In the genomic region with DNA sequence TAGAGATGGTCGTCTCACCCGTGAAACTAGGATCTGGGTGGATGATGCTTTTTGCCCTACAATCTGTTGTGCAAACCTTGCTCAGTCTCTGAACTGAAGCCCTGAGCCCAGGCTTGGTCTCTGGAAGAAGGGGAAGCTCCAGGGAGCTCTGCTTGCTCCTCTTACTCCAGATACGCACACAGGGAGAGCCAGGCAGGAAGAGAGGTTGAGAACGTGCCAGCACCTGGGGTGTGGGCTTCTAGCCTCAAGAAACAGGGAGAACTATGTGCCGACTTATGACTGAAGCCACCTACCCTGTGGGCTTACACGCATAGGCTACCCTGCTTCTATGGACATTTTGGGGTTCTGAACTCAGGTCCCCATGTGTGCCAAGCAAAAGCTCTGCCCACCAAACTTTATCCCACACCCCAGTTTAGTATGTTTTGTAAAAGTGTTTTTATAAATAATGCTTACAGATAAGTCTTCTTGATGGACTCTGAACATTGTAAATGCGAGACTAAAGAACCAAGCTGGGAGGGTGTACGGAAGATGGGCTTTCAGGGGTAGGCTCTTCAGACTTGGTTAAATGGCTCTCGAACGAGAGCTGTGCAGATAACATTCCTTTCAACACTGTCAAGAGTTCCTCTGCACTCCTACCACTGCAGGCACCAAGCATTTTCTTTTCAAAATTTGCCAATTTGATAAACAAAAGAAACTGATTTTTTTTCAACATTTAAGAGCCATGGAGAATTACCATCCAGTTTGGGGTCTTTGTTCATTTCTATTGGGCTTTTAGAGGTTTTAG, we compare ENCODE assay signal across 21 mouse cellular contexts.
DNase-seq lines count a peak whose midpoint lies in the region; ATAC-seq and TF ChIP-seq lines count a peak whose summit lies in the region.
"Had no signal": no experiment of that assay in that cellular context is flagged by ENCODE, and none has a peak within 500 bp of the region (broad histone marks: within the 10 kb centered on the region; RNA-seq: fewer than 3 reads in every experiment).

No protein-coding gene starts in this region.

- no peak for TF ChIP-seq CTCF in layer of hippocampus, adult 2 months (conservative IDR thresholded peaks at IDR 0.05)

- H3K36me3 ChIP-seq in forebrain, embryonic 14.5 days (ENCODE audit: control insufficient read depth, insufficient read depth, low read length) = no peaks in the 10 kb centered on the region
- H3K36me3 ChIP-seq in forebrain, embryonic 11.5 days (ENCODE audit: control insufficient read depth, insufficient read depth, low read length) = no peaks in the 10 kb centered on the region
- peaks cover 28% of the 10 kb centered on the region for H3K36me3 ChIP-seq in heart, embryonic 13.5 days
- peaks cover 3% of the 10 kb centered on the region; the same call in 1 of the 2 replicates for H3K36me3 ChIP-seq in heart, embryonic 12.5 days
- no peaks in the 10 kb centered on the region for H3K36me3 ChIP-seq in forebrain, embryonic 15.5 days
- H3K36me3 ChIP-seq: embryonic facial prominence, embryonic 13.5 days; hindbrain, embryonic 13.5 days; intestine, embryonic 15.5 days had no signal

- no peak overlapping the region for H3K9ac ChIP-seq in forebrain, embryonic 14.5 days (ENCODE audit: low read length)
- no peak overlapping the region for H3K9ac ChIP-seq in forebrain, embryonic 11.5 days (ENCODE audit: low read length)
- 0 out of 2 replicates have a peak overlapping the region, but pooled peaks have one; percentile 9 for H3K9ac ChIP-seq in heart, embryonic 13.5 days
- no peak overlapping the region for H3K9ac ChIP-seq in heart, embryonic 12.5 days
- no peak overlapping the region for H3K9ac ChIP-seq in forebrain, embryonic 15.5 days (replicated peaks)
- H3K9ac ChIP-seq: embryonic facial prominence, embryonic 13.5 days; hindbrain, embryonic 13.5 days; intestine, embryonic 15.5 days had no signal

- WGBS in forebrain, embryonic 14.5 days = 82% methylated on average over 10 of the region's 10 CpGs
- 85% methylated on average over 10 of the region's 10 CpGs for WGBS in forebrain, embryonic 11.5 days
- WGBS in heart, embryonic 13.5 days = 44% methylated on average over 10 of the region's 10 CpGs
- 40% methylated on average over 10 of the region's 10 CpGs for WGBS in heart, embryonic 12.5 days
- 72% methylated on average over 10 of the region's 10 CpGs for WGBS in forebrain, embryonic 15.5 days

- intact Hi-C loops in left cerebral cortex, postnatal 14 days (cut with DNase I) = no loop called here

- no peaks in the 10 kb centered on the region for H3K9me3 ChIP-seq in forebrain, embryonic 14.5 days (replicated peaks; ENCODE audit: control insufficient read depth, low read length)
- H3K9me3 ChIP-seq in forebrain, embryonic 11.5 days (ENCODE audit: control insufficient read depth, low read length) = no peaks in the 10 kb centered on the region
- H3K9me3 ChIP-seq in heart, embryonic 13.5 days = no peaks in the 10 kb centered on the region
- H3K9me3 ChIP-seq in heart, embryonic 12.5 days (replicated peaks) = no peaks in the 10 kb centered on the region
- no peaks in the 10 kb centered on the region for H3K9me3 ChIP-seq in forebrain, embryonic 15.5 days
- H3K9me3 ChIP-seq: embryonic facial prominence, embryonic 13.5 days; hindbrain, embryonic 13.5 days; intestine, embryonic 15.5 days had no signal

- H3K27me3 ChIP-seq in forebrain, embryonic 14.5 days (replicated peaks; ENCODE audit: control insufficient read depth, insufficient read depth, low read length) = no peaks in the 10 kb centered on the region
- no peaks in the 10 kb centered on the region for H3K27me3 ChIP-seq in forebrain, embryonic 11.5 days (ENCODE audit: control insufficient read depth, insufficient read depth, low read length)
- H3K27me3 ChIP-seq in heart, embryonic 13.5 days (replicated peaks) = 0 out of 2 replicates have a peak, but pooled peaks cover 2% of the 10 kb centered on the region
- no peaks in the 10 kb centered on the region for H3K27me3 ChIP-seq in heart, embryonic 12.5 days (replicated peaks)
- no peaks in the 10 kb centered on the region for H3K27me3 ChIP-seq in forebrain, embryonic 15.5 days
- H3K27me3 ChIP-seq: CH12.LX; embryonic facial prominence, embryonic 13.5 days; hindbrain, embryonic 13.5 days; intestine, embryonic 15.5 days had no signal

- H3K27ac ChIP-seq in forebrain, embryonic 14.5 days (ENCODE audit: low read depth, low read length) = peak overlapping the region; percentile 72; the same call in 1 of the 2 replicates
- no peak overlapping the region for H3K27ac ChIP-seq in forebrain, embryonic 11.5 days (ENCODE audit: low read depth, low read length)
- no peak overlapping the region for H3K27ac ChIP-seq in heart, embryonic 13.5 days (replicated peaks)
- H3K27ac ChIP-seq in heart, embryonic 12.5 days (ENCODE audit: poor library complexity, severe bottlenecking) = no peak overlapping the region
- peak overlapping the region; percentile 77 for H3K27ac ChIP-seq in layer of hippocampus, adult 2 months
- H3K27ac ChIP-seq in forebrain, embryonic 15.5 days (replicated peaks) = peak overlapping the region; percentile 76; the same call in 1 of the 2 replicates
- H3K27ac ChIP-seq: embryonic facial prominence, embryonic 13.5 days; hindbrain, embryonic 13.5 days; intestine, embryonic 15.5 days had no signal

- H3K4me3 ChIP-seq in forebrain, embryonic 14.5 days (ENCODE audit: low read depth, low read length) = no peak overlapping the region
- no peak overlapping the region for H3K4me3 ChIP-seq in forebrain, embryonic 11.5 days (ENCODE audit: low read depth, low read length)
- H3K4me3 ChIP-seq in heart, embryonic 13.5 days = no peak overlapping the region
- H3K4me3 ChIP-seq in heart, embryonic 12.5 days = no peak overlapping the region
- no peak overlapping the region for H3K4me3 ChIP-seq in layer of hippocampus, adult 2 months
- no peak overlapping the region for H3K4me3 ChIP-seq in forebrain, embryonic 15.5 days
- H3K4me3 ChIP-seq: embryonic facial prominence, embryonic 13.5 days; hindbrain, embryonic 13.5 days; intestine, embryonic 15.5 days had no signal

- H3K4me1 ChIP-seq in forebrain, embryonic 14.5 days (ENCODE audit: control insufficient read depth, insufficient read depth, low read length) = peaks cover 13% of the 10 kb centered on the region
- 0 out of 2 replicates have a peak, but pooled peaks cover 2% of the 10 kb centered on the region for H3K4me1 ChIP-seq in forebrain, embryonic 11.5 days (replicated peaks; ENCODE audit: control insufficient read depth, insufficient read depth, low read length)
- peaks cover 29% of the 10 kb centered on the region for H3K4me1 ChIP-seq in heart, embryonic 13.5 days
- peaks cover 23% of the 10 kb centered on the region for H3K4me1 ChIP-seq in heart, embryonic 12.5 days (replicated peaks)
- peaks cover 16% of the 10 kb centered on the region for H3K4me1 ChIP-seq in forebrain, embryonic 15.5 days
- H3K4me1 ChIP-seq: embryonic facial prominence, embryonic 13.5 days; intestine, embryonic 15.5 days had no signal

- no peak for DNase-seq in forebrain, embryonic 14.5 days (ENCODE audit: low spot score)
- DNase-seq in forebrain, embryonic 11.5 days (ENCODE audit: low spot score) = no peak
- no peak for DNase-seq in layer of hippocampus, adult 2 months (ENCODE audit: low spot score in 2 of 2)
- DNase-seq in layer of hippocampus, adult 8-10 months (ENCODE audit: low spot score in 2 of 2) = no peak
- DNase-seq in left cerebral cortex, postnatal 14 days (ENCODE audit: low spot score in 2 of 2) = no peak
- DNase-seq: cerebellum, adult 18-20 months; cerebellum, adult 9-11 months; cerebellum, postnatal 36 days; gastrocnemius, postnatal 25 days; heart, postnatal 4 days; kidney, adult 18-20 months had no signal

- no peak overlapping the region for H3K4me2 ChIP-seq in forebrain, embryonic 14.5 days (ENCODE audit: low read length)
- H3K4me2 ChIP-seq in forebrain, embryonic 11.5 days (ENCODE audit: low read depth, low read length, severe bottlenecking) = no peak overlapping the region
- H3K4me2 ChIP-seq in heart, embryonic 13.5 days = peak overlapping the region; percentile 30
- H3K4me2 ChIP-seq in heart, embryonic 12.5 days = no peak overlapping the region
- no peak overlapping the region for H3K4me2 ChIP-seq in forebrain, embryonic 15.5 days (replicated peaks)
- H3K4me2 ChIP-seq: embryonic facial prominence, embryonic 13.5 days; heart, embryonic 11.5 days; hindbrain, embryonic 13.5 days; intestine, embryonic 15.5 days had no signal

- ATAC-seq in forebrain, embryonic 14.5 days = no peak
- no peak for ATAC-seq in forebrain, embryonic 11.5 days (replicated peaks; ENCODE audit: low FRiP score)
- ATAC-seq in heart, embryonic 13.5 days (ENCODE audit: extremely low read depth, insufficient number of reproducible peaks, low FRiP score, low TSS enrichment) = no peak
- ATAC-seq in heart, embryonic 12.5 days (ENCODE audit: insufficient number of reproducible peaks, low FRiP score) = no peak
- no peak for ATAC-seq in forebrain, embryonic 15.5 days (replicated peaks)
- ATAC-seq: activated CD4-positive, CD25-positive, alpha-beta regulatory T cell, adult 4 months; intestine, embryonic 15.5 days; Patski had no signal

Comparison
In these comparisons a context has a peak if more than half of its experiments do, and no peak if none do; other contexts are left out.
1. H3K27ac ChIP-seq: peak in forebrain, embryonic 14.5 days (single experiment), layer of hippocampus, adult 2 months (single experiment) and forebrain, embryonic 15.5 days (single experiment); none in forebrain, embryonic 11.5 days (single experiment), heart, embryonic 13.5 days (single experiment) and heart, embryonic 12.5 days (single experiment).